Mouse (Mus musculus): ENCODE results near the gene Cx3cl1.

- no peak for TF ChIP-seq CTCF (IDR thresholded peaks at IDR 0.05; ENCODE audit: low read depth, low read length)
- TF ChIP-seq POLR2A (IDR thresholded peaks at IDR 0.05; ENCODE audit: insufficient read depth, low read length): no peak
- TF ChIP-seq EP300 (IDR thresholded peaks at IDR 0.05; ENCODE audit: insufficient read depth, low read depth, low read length): no peak
Observed at GRCm38 (mm10) chr8:94774601-94775000, 2.8 kb downstream of the Cx3cl1 start.
